In the genomic region with DNA sequence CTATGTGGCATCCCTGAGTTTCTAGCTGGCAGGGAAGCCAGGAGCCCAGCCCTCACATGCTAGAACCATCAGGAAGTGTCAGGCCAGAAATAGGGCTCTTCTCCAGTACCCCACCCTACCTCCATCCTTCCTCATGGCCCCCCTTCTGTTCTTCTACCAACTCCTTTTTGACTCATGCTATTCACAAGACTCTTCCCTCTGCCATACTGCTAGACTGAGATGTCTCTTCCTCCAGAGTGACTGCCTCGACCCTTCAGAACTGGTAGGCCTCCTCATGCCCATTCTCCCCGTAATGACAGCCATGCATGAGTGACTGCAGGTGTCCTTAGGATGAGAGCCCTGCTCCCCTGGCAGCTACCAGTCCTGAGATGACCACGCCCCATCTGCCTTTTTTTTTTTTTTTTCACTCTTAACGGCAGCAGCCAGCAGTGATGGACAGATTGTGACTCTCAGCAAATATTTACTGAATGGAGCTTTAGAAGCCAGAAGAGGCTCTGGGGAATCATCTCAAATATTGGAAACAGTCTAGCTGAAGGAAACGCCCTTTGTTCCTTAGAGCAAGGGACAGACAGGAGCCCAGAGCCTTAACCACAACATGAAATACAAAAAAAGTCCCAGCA, we compare ENCODE assay signal across 16 mouse cellular contexts. TPM values are rescaled to one million over a fixed set of nuclear protein-coding genes. Genes with fewer than 3 reads are reported as not detected.
DNase-seq lines count a peak whose midpoint lies in the region; ATAC-seq and TF ChIP-seq lines count a peak whose summit lies in the region.
"Had no signal": no experiment of that assay in that cellular context is flagged by ENCODE, and none has a peak within 500 bp of the region (broad histone marks: within the 10 kb centered on the region; RNA-seq: fewer than 3 reads in every experiment).

No protein-coding gene starts in this region.

- TF ChIP-seq RAD21 in MEL (IDR thresholded peaks at IDR 0.05; ENCODE audit: low read depth, low read length) = no peak

- no peak for TF ChIP-seq CTCF in MEL (IDR thresholded peaks at IDR 0.05 in 2 of 3, conservative IDR thresholded peaks at IDR 0.05 in 1 of 3; ENCODE audit: control insufficient read depth in 1 of 3, insufficient read depth in 1 of 3, low read depth in 2 of 3, low read length in 3 of 3, poor library complexity in 1 of 3, severe bottlenecking in 1 of 3)
- no peak for TF ChIP-seq CTCF in stomach, postnatal 0 days (IDR thresholded peaks at IDR 0.05; ENCODE audit: low read depth)

- H3K9ac ChIP-seq in limb, embryonic 15.5 days = no peak overlapping the region
- H3K9ac ChIP-seq in MEL (ENCODE audit: control insufficient read depth, low read depth, low read length, poor library complexity, severe bottlenecking) = no peak overlapping the region
- no peak overlapping the region for H3K9ac ChIP-seq in stomach, postnatal 0 days (ENCODE audit: low read length)
- no peak overlapping the region for H3K9ac ChIP-seq in neural tube, embryonic 15.5 days (replicated peaks)
- H3K9ac ChIP-seq: liver, embryonic 15.5 days; neural tube, embryonic 13.5 days had no signal

- no peaks in the 10 kb centered on the region for H3K36me3 ChIP-seq in limb, embryonic 15.5 days
- H3K36me3 ChIP-seq in limb, embryonic 10.5 days = no peaks in the 10 kb centered on the region
- H3K36me3 ChIP-seq in MEL (ENCODE audit: control insufficient read depth in 1 of 2, insufficient read depth in 2 of 2, low read length in 2 of 2) = no peaks in the 10 kb centered on the region
- H3K36me3 ChIP-seq in stomach, postnatal 0 days (ENCODE audit: control insufficient read depth, insufficient read depth, low read length) = no peaks in the 10 kb centered on the region
- H3K36me3 ChIP-seq in neural tube, embryonic 15.5 days = no peaks in the 10 kb centered on the region
- H3K36me3 ChIP-seq: forebrain, embryonic 10.5 days; liver, embryonic 15.5 days; neural tube, embryonic 13.5 days had no signal

- no peaks in the 10 kb centered on the region for H3K79me2 ChIP-seq in MEL (ENCODE audit: control insufficient read depth, insufficient read depth, low read length, poor library complexity)

- no peak for ATAC-seq in limb, embryonic 15.5 days (ENCODE audit: insufficient number of reproducible peaks, low FRiP score, low TSS enrichment, low read depth)
- ATAC-seq in stomach, postnatal 0 days (ENCODE audit: low FRiP score, low TSS enrichment) = peak; percentile 26
- ATAC-seq in neural tube, embryonic 15.5 days (ENCODE audit: low FRiP score) = no peak
- ATAC-seq: intestine, embryonic 16.5 days had no signal

- no peak overlapping the region for H3K4me3 ChIP-seq in limb, embryonic 15.5 days
- H3K4me3 ChIP-seq in limb, embryonic 10.5 days = no peak overlapping the region
- no peak overlapping the region for H3K4me3 ChIP-seq in MEL (ENCODE audit: control insufficient read depth in 1 of 2, insufficient read depth in 1 of 2, low read depth in 2 of 2, low read length in 2 of 2)
- H3K4me3 ChIP-seq in stomach, postnatal 0 days (ENCODE audit: low read depth, low read length) = no peak overlapping the region
- H3K4me3 ChIP-seq in neural tube, embryonic 15.5 days (replicated peaks) = no peak overlapping the region
- H3K4me3 ChIP-seq: forebrain, embryonic 10.5 days; liver, embryonic 15.5 days; megakaryocyte, embryonic 14.5 days; neural tube, embryonic 13.5 days had no signal

- no peak overlapping the region for H3K4me2 ChIP-seq in limb, embryonic 15.5 days
- H3K4me2 ChIP-seq in stomach, postnatal 0 days (replicated peaks; ENCODE audit: low read depth) = no peak overlapping the region
- no peak overlapping the region for H3K4me2 ChIP-seq in neural tube, embryonic 15.5 days
- H3K4me2 ChIP-seq: liver, embryonic 15.5 days; neural tube, embryonic 13.5 days had no signal

- DNase-seq in heart, adult 11 months = peak; percentile 94
- DNase-seq in heart, adult 18-20 months = no peak
- DNase-seq in limb, embryonic 10.5 days (ENCODE audit: low spot score) = no peak
- DNase-seq in MEL (ENCODE audit: low read depth, low spot score) = no peak
- DNase-seq in stomach, postnatal 0 days (ENCODE audit: low spot score) = no peak
- DNase-seq: adrenal gland, postnatal 25 days; cerebellum, postnatal 14 days; kidney, postnatal 36 days; retina, postnatal 1 day had no signal

- no peak for TF ChIP-seq POLR2A in MEL (IDR thresholded peaks at IDR 0.05; ENCODE audit: control insufficient read depth in 1 of 2, insufficient read depth in 1 of 2, low read depth in 1 of 2, low read length in 2 of 2, poor library complexity in 1 of 2)

- no peaks in the 10 kb centered on the region for H3K9me3 ChIP-seq in limb, embryonic 15.5 days
- no peaks in the 10 kb centered on the region for H3K9me3 ChIP-seq in limb, embryonic 10.5 days (replicated peaks)
- no peaks in the 10 kb centered on the region for H3K9me3 ChIP-seq in MEL (replicated peaks; ENCODE audit: insufficient read depth, low read length)
- H3K9me3 ChIP-seq in stomach, postnatal 0 days (ENCODE audit: control insufficient read depth, low read length) = no peaks in the 10 kb centered on the region
- no peaks in the 10 kb centered on the region for H3K9me3 ChIP-seq in neural tube, embryonic 15.5 days (replicated peaks)
- H3K9me3 ChIP-seq: forebrain, embryonic 10.5 days; liver, embryonic 15.5 days; megakaryocyte, embryonic 14.5 days; neural tube, embryonic 13.5 days had no signal

- H3K27me3 ChIP-seq in limb, embryonic 15.5 days = no peaks in the 10 kb centered on the region
- H3K27me3 ChIP-seq in limb, embryonic 10.5 days (ENCODE audit: low read depth, poor library complexity, severe bottlenecking) = no peaks in the 10 kb centered on the region
- peaks cover 0 to 4% of the 10 kb centered on the region in 2 experiments; a peak in 2 of 4 replicates for H3K27me3 ChIP-seq in MEL (ENCODE audit: control insufficient read depth in 1 of 2, insufficient read depth in 2 of 2, low read length in 2 of 2)
- no peaks in the 10 kb centered on the region for H3K27me3 ChIP-seq in stomach, postnatal 0 days (ENCODE audit: control insufficient read depth, insufficient read depth, low read length)
- H3K27me3 ChIP-seq in neural tube, embryonic 15.5 days (replicated peaks) = no peaks in the 10 kb centered on the region
- H3K27me3 ChIP-seq: liver, embryonic 15.5 days; neural tube, embryonic 13.5 days had no signal

- 0 out of 2 replicates have a peak overlapping the region, but pooled peaks have one; percentile 11 for H3K27ac ChIP-seq in limb, embryonic 15.5 days
- H3K27ac ChIP-seq in limb, embryonic 10.5 days = no peak overlapping the region
- H3K27ac ChIP-seq in MEL (ENCODE audit: control insufficient read depth, low read depth, low read length) = no peak overlapping the region
- H3K27ac ChIP-seq in stomach, postnatal 0 days (replicated peaks) = peak overlapping the region; percentile 69
- no peak overlapping the region for H3K27ac ChIP-seq in neural tube, embryonic 15.5 days (replicated peaks)
- H3K27ac ChIP-seq: forebrain, embryonic 10.5 days; liver, embryonic 15.5 days; neural tube, embryonic 13.5 days had no signal

- no peak for TF ChIP-seq EP300 in MEL (IDR thresholded peaks at IDR 0.05; ENCODE audit: low read depth in 1 of 2, low read length in 2 of 2)
- TF ChIP-seq EP300 in stomach, postnatal 0 days (optimal IDR thresholded peaks at IDR 0.05) = no peak

- WGBS in limb, embryonic 15.5 days = 49% methylated on average over 5 of the region's 5 CpGs
- 54% methylated on average over 5 of the region's 5 CpGs for WGBS in limb, embryonic 10.5 days
- 34% methylated on average over 5 of the region's 5 CpGs for WGBS in stomach, postnatal 0 days
- 38% methylated on average over 5 of the region's 5 CpGs for WGBS in neural tube, embryonic 15.5 days

- H3K4me1 ChIP-seq in limb, embryonic 15.5 days = peaks cover 23% of the 10 kb centered on the region
- peaks cover 24% of the 10 kb centered on the region for H3K4me1 ChIP-seq in limb, embryonic 10.5 days
- H3K4me1 ChIP-seq in MEL (ENCODE audit: control insufficient read depth in 1 of 2, insufficient read depth in 2 of 2, low read length in 2 of 2) = no peaks in the 10 kb centered on the region; a peak in 1 of 4 replicates
- H3K4me1 ChIP-seq in stomach, postnatal 0 days (replicated peaks; ENCODE audit: control insufficient read depth, insufficient read depth) = peaks cover 4% of the 10 kb centered on the region; the same call in 1 of the 2 replicates
- 0 out of 2 replicates have a peak, but pooled peaks cover 7% of the 10 kb centered on the region for H3K4me1 ChIP-seq in neural tube, embryonic 15.5 days
- H3K4me1 ChIP-seq: liver, embryonic 15.5 days had no signal

TF ChIP-seq in MEL, 35 proteins besides CTCF, POLR2A, EP300 and RAD21:
- TF ChIP-seq MEF2A (IDR thresholded peaks at IDR 0.05; ENCODE audit: extremely low read depth, insufficient replicate concordance, low read depth, low read length, poor library complexity, severe bottlenecking) (no peak), POLR2AphosphoS2 (IDR thresholded peaks at IDR 0.05; ENCODE audit: low read length) (no peak), ZNF384 (IDR thresholded peaks at IDR 0.05; ENCODE audit: low read depth, low read length) (peak; percentile 54; the same call in 1 of the 2 replicates)

RNA-seq across cellular contexts. Expression of a gene that starts 23.7 kb away (rescaled TPM):
- total RNA-seq in heart, adult 18-20 months (2021) = 100 to 1,000 TPM; 408 to 450 TPM
- 15.5 and 19.9 TPM in 2 replicates for polyA plus RNA-seq in limb, embryonic 15.5 days (2015; fragmentation: Nextera tagmentation; extraction: Ambion mirVana)
- 4.7 and 5.8 TPM in 2 replicates for polyA plus RNA-seq in limb, embryonic 10.5 days (2016; fragmentation: Nextera tagmentation; extraction: Ambion mirVana)
- total RNA-seq in MEL (2012; rRNA removed) = not detected in 2 replicates
- polyA plus RNA-seq in MEL (2012; ENCODE audit: insufficient read depth in 1 of 2, insufficient read length in 2 of 2, low read depth in 1 of 2, low replicate concordance in 2 of 2, missing spikeins in 1 of 2) = under 1 TPM in 1 of 2 experiments, not detected in 1; 0.06 TPM
- polyA plus RNA-seq in stomach, postnatal 0 days (2015; fragmentation: Nextera tagmentation; extraction: Ambion mirVana) = 21.9 and 25.7 TPM in 2 replicates
- 2.5 and 6.8 TPM in 2 replicates for polyA plus RNA-seq in neural tube, embryonic 15.5 days (2015; fragmentation: Nextera tagmentation; extraction: Ambion mirVana)

Comparison
In these comparisons a context has a peak if more than half of its experiments do, and no peak if none do; other contexts are left out.
1. H3K27ac ChIP-seq: peak in limb, embryonic 15.5 days (single experiment) and stomach, postnatal 0 days (single experiment); none in limb, embryonic 10.5 days (single experiment), MEL (single experiment) and neural tube, embryonic 15.5 days (single experiment).